Mouse (Mus musculus) thymus, adult 18-20 months (tissue): Measurements from ENCODE around the gene Prl6a1.

Experiments
- DNase-seq, 2 experiments: peaks; one replicate each; pipeline ENCODE4 v3.0.0; 2022; ENCODE audit warnings: mixed read lengths in 2 of 2

Prl6a1 gene

GRCm38 (mm10) chr13:27312334-27313225, at the start of gene Prl6a1:
Gene Prl6a1, plus strand, starts transcription at chr13:27312627.
- DNase-seq, result no peak

- DNase-seq, result no peak
These were observed 22.6 kb downstream of the Prl6a1 start for GRCm38 (mm10) chr13:27334989-27335388.

- no peak for DNase-seq
These were observed 30.4 kb downstream of the Prl6a1 start for GRCm38 (mm10) chr13:27342733-27343275.

- no peak for DNase-seq
These were observed 32.9 kb downstream of the Prl6a1 start, which contains the start of gene Prl8a2 for GRCm38 (mm10) chr13:27345373-27345772. Gene Prl8a2, plus strand, starts transcription at chr13:27345673.
